Mouse (Mus musculus): ENCODE data around the gene Tgfb2. TPM values are rescaled to one million over a fixed set of nuclear protein-coding genes. Genes with fewer than 3 reads are reported as not detected.
A peak's percentile ranks its signal among the peaks of the same experiment; 100 is the strongest.

The Tgfb2 gene
- polyA plus RNA-seq (2017; shearing (Covaris generic)) = under 1 TPM in 2 of 3 experiments, not detected in 1; 0.06 to 0.21 TPM

DNA sequence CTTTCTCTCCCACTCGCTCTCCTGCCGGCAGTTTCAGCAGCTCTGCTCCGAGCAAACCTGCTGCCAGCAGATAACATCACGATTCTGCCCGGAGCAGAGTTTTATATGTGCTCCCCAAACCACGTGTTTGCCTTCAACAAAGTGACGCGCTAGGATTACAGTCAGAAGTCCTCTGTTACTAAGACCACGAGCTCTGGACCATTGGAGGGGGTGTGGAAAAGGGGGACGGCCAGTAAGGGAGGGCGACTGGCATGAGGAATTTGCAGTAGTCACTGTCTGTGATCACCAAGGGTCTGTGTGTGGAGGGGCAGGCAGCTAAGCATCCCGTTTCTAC, at the start of gene Tgfb2:
Tgfb2 (minus strand) TSS at position 75 of the 334 bp plus-strand sequence.
- ATAC-seq = no peak

DNA sequence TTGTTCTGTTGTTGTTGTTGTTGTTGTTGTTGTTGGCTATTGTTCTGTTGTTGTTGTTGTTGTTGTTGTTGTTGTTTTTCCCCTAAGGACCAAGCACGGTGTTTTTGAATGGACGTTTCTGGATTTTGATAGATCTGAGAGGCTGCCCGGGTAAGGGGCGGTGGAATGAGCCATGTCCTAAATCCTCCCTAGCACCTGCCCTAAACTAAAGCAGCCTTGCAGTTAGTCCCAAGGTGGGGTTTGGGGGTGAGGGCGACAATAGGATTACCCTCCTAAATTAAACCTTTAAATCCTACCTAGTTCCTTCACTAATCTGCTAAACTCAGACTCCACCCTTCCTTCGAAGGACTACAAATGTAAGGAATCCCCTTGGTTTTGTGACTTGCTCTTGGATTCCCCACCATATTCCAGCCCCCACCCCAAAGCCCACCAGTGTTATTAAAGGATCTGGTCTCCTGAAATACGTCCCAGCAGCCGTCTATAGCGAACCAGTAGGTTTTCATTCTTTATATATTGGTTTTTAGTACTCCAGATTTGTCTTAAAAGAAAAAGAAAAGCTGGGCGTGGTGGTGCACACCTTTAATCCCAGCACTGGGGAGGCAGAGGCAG, 44.0 kb upstream of the Tgfb2 start:
- peak; percentile 23 for ATAC-seq

DNA sequence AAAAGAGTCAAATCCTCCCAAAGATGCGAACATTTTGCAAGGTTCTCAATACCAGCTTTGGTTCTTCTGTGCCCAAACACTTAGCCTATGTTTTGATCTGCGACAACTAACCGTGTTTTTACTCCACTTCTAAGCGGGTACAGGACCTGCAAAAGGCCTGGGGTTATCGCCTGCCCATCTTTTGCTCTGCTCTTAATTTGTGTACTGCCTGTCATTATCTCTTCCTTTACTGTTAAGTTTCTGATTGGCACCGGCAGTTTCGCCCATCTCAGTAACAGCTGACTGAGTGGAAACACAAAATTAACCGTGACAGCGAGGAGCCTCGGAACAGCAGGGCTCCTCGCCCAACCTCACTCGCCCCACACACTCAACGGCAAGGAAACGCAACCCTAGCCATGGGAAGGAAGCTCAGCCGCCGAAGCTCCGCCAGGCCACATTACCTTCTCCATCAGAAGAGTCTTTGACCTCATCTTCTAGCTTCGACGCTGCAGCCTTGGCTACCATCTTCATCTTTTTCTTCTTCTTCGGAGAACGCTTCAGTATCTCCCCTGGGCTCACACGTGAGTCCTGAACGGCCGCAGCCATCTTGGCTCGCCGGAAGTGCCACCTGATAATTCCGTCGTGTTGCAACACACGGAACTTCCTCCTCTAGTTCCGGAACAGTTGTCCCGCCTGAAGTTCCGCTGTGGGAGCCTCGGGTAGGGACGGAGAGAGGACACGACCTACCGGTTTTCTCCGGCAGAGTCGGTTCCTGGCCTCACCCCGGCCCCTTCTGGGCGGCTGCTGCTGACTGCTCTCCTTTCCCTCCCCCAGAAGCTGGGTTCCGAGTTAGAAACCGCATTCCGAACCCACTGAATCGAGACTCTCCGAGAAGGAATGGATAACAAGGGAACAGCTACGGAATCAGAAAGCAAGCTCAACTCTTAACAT, 43.2 kb upstream of the Tgfb2 start, which contains the start of gene Rrp15:
Rrp15 (minus strand) TSS at position 635 of the 930 bp plus-strand sequence.
- peak; percentile 95 for ATAC-seq

DNA sequence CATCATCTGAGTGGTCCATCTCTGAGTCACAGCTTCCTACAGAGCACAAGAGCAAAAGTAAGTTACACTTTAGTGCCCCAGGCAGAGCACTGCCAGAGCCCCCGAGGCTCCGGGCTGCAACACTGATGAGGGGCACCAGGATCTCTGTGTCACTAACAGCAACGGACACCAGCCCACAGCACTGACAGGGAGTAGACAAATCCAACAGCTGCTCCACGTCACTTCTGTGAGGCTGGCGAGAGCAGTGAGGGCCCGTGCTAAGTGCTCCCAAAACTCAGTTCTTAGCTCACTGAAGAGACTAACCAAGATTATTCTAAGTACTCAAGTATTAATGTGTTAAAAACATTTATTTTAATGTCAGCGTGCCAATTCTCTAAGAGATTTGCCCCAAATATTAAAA, 34.0 kb upstream of the Tgfb2 start:
- ATAC-seq = no peak

DNA sequence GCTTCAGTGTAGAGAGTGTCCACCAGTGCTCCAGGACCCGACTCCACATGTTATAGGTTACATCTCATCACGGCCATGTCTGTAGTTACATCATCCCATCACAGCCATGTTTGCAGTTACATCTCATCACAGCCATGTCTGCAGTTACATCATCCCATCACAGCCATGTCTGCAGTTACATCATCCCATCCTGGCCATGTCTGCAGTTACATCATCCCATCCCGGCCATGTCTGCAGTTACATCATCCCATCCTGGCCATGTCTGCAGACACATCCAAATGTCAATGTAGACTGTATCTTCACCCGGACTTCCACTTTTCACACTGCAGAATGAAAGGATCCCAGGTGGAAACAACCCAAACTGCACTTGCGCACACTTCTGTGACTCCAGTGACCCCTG, 29.7 kb upstream of the Tgfb2 start:
- ATAC-seq = no peak

DNA sequence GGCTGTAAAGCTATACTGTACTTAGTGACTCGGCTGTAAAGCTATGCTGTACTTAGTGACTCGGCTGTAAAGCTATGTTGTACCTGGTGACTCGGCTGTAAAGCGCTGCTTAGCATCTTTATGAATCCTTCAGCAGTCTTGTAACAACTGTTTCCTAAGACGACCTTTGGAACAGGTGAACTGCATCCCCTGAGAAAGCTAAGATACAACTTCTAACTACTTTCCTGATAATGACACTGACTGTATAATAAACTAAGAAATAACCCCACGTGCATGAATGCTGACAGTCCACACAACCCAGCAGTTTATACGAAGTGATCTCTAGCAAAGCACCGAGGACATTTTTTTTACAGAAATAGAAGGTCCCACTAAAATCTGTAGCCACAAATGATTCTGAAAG, 27.3 kb upstream of the Tgfb2 start:
- no peak for ATAC-seq

DNA sequence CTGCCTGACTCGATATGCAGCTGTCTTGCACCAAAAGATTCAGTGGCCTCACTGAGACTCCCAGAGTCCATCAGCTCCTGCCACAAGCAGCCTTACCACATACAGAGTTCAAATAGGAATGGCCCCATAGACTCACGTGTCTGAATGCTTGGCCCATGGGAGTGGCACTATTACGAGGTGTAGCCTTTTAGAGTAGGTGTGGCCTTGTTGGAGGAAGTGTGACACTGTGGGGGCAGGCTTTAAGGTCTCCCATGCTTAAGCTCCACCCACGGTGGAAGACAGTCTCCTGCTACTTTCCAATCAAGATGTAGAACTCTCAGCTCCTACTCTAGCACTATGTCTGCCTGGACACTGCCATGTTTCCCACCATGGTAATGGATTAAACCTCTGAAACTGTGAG, 23.0 kb upstream of the Tgfb2 start:
- no peak for ATAC-seq

DNA sequence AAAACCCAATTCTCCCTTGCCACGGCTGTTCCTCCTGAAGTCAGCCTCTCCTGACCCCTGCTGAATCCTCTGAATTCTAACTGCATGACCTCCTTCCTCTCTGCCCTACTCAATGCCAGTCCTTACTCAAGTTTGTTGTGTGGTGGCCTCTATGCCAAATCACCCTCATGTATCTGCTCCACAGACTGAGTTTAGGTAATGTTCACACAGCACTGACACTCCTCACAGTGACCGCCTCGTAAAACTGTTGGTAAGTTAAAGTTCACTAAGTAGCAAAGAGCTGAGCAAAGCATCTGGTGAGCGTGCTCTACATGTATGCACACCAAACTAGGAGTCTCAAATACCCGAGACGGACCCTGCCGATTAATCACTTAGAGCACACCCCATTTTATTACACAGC, 20.3 kb upstream of the Tgfb2 start:
- ATAC-seq = no peak

DNA sequence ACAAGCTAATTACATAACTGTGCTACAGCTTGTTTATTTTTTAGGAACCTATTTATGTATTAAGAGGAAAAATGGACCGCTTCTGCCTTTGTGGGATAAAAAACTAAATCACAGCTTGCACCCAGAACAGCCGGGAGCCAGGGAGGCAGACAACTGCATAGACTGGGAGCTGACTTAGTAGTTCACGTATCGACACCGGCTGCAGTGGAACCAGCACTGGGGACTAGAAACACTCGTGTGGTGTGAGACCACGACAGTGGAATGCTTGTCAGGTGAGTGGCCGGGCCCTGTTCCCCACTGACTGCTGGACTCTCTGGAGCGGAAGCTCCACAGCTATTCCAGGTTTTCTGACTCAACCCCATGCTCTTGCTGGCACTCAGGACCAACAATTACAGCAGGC, 16.5 kb upstream of the Tgfb2 start:
- ATAC-seq = no peak

DNA sequence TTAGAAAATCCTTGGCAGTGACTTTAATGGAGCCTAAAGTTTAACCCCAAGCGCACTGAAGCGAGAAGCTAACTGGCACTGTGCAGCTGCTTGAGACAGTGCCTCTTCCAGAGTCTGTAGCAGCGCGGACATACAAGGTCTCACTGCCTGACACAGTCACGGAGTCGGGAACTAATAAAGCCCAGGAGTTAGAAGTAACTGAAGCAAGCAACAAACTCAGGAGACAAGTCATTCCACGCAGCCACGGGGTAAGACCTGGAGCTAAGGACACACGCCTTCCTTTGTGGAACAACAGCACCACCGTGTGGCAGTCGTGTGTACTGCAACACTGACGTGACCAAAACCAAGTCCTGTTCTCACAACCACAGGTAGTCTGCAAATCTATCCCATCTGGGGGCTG, 16.1 kb upstream of the Tgfb2 start:
- peak; percentile 86 for ATAC-seq

DNA sequence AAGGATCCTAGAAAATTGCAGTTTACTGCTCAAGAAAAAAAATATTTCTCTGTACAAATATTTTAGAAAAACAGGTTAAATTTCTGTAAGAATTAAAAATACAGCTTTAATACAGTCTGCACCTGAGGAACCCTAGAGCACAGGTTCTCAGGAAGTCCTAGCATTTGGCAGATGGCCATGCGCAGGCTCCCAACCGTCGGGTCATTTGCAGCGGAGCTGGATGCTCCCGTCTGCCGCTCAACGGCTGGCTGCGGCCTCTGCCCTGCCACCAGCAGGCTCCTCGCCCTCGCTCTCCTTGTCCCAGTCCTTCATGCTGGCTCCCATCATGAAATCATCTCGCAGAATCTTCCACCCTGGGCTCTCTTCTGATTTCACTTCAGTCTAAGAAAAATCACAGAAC, 15.4 kb upstream of the Tgfb2 start:
- no peak for ATAC-seq

DNA sequence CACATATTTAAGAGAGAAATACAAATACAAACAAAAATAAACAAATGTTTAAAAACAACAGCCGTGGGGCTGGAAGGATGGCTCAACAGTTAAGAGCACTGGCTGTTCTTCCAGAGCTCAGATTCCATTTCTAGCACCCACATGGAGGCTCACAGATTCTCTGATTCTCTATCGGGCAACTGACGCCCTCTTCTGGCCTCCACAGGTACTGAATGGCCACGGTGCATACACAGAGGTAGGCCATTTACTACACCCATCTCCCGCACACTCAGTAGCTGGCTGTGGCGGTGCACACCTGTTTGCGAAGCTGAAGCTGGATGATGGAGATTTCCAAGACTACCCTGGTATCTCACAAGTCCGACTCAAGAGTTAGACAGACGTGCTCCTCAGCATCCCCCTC, 13.9 kb upstream of the Tgfb2 start:
- no peak for ATAC-seq

DNA sequence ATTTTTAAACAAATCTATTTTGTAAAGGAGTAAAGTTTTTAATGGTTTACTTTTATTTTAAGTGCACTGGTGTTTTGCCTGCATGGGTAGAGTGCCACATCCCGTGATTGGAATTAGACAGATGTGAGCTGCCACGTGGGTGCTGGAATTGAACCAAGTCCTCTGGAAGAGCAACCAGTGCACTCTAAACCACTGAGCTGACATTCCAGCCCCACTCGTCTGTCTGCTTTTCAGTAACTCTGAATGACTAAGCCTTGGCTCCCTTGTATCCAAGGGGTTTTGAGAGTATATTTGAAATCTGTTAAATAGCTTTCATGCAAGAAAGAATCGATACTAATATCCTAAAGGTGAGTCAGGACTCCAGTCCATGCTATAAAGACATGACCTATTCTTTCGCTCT, 13.1 kb upstream of the Tgfb2 start:
- ATAC-seq = no peak

DNA sequence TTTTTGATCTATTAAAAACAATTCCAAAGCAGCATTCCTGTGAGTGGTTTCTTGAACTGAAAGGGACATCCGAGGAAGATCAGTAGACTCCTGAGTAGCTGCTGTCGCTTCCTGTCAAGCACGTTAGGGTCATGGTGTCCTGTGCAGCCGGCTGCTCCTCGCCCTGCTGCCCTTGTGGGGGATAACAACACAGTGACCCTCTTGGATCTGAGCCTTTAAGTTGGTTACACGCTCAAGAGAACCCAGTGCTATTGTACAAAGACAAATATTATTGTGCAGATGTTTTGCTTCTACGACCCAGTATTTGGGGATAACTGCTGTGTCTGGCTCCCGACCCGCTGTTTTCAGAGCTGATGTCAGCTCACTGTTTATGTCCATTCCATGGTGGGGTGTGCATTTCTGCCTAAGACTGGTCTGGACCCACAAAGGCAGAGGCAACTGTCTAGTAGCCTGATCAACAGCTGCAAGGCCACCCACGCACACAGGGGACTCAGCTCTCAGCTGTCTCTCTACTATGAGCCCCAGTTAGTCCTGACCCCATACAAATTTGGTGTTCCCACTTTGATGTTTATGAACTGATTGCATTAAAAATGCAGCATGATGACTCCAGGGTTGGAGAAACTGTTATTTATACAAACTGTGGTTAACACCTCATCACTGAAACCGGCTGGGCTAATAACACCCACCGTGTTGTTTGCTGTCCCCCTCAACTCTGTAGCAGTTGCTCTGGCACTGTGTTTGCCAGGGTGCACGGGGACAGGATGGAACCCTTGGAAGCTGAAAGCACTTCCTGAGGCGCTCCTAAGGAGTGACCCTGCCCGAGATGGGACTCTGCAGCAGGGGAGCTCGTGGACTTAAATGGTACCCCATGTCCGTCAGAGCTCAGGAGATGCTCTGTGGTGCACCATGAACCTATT, 9.4 kb upstream of the Tgfb2 start:
- no peak for ATAC-seq

DNA sequence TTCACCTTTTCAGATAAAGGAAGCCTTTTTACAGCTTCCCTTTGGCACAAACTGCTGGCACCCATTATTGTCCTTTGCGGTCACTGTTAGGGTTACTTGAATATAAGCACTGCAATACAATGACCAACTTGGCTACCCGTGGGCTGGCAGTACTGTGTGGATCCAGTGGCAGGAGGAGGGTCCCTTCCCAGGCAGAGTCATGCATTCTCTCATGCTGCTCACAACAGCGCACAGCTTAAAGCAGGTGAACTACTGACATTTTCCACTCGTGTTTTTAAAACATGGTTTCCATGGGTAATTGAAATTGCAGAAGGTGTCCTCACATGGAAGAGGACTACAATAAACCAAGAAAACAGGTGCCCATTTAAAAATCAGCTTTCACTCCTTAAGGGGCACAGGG, 8.4 kb upstream of the Tgfb2 start:
- ATAC-seq = no peak

DNA sequence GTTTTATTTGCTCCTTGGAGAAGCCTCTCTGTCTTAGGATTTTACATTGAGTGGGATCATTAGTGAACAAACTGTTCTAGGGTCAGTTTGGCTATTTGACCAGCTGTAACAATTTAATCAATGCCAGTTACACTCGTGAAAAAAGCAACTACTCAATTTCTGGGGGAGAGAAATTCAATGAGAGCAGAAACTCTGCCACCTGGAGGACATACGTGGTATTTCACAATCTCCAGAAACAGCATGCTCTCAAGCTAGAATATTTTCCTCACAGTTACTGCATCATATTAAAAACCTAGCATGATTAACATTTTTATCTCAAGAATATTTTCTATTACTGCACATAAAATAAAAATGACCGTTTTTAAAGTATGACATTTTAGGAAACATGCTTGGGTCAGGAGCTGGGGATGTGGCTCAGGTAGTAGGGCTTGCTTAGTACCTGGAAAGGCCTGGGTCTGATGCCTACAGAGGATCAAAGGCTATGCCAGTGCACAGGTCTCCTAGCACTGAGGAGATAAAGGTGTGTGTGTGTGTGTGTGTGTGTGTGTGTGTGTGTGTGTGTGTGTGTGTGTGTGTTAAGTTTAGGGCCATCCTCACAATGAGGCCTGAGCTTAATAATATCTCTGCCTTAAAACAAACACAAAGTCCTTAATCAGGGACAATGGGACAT, 7.1 kb upstream of the Tgfb2 start:
- ATAC-seq = no peak

DNA sequence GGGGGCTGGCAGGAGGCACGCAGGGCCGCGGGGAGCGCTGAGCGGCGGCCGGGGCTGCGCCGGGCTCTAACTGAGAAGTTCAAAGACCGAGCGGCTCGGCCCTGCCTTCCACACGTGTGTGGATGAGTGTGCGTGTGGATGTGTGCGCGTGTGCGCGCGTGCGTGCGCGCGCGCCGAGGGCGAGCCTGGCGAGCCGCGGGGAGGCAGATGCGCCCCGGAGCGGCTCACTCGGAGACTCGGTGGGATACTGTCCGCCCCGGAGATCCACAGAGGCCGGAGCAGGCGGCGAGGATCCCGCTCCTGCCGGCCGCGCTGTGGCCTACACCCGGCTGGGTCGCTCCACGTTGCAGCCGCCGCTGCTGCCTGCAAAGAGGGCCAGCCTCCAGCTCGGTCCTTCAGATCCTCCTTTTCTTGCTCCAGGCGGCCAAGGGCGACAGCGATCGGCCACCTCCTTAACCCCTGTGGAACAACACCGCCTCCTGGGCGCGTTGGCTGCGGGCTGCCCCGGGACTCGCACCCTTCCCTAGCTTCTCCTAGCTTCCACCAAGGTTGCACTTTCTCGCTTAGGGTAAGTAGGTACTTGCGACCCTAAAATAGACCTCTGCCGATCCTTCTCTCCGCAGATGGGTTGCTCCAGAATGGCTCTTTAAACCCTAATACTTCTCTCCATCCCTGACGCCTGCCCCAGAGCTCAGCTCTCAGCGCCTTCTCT, 430 bp downstream of the Tgfb2 start:
- no peak for ATAC-seq

DNA sequence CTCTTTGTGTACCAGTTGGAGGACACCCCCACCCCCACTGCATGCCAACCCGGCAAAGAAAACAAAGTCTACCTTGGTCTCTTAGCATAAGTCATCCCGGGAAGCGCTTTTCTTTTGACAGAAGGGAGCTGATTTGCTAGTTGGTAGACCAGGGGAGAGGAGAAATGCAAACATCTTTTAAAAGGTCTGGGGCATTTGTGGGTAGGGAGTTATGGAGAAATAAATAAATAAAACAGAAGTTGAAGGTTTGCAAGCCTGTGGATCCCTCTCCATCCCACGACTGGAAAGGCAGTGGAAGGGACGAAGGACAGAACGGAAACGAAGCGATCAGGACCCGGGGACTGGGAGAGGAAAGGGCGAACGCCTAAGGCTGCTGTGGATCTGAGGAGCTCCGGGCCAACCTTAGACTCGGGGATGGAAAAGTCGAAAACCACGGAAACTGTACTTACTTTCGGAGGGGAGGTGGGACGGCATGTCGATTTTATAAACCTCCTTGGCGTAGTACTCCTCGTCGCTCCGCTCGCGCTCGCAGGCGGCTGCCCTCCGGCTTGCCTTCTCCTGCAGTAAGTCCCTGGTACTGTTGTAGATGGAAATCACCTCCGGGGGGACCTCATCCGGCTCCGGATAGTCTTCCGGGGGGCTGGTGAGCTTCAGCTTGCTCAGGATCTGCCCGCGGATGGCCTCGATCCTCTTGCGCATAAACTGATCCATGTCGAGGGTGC, 1.6 kb downstream of the Tgfb2 start:
- ATAC-seq = no peak

DNA sequence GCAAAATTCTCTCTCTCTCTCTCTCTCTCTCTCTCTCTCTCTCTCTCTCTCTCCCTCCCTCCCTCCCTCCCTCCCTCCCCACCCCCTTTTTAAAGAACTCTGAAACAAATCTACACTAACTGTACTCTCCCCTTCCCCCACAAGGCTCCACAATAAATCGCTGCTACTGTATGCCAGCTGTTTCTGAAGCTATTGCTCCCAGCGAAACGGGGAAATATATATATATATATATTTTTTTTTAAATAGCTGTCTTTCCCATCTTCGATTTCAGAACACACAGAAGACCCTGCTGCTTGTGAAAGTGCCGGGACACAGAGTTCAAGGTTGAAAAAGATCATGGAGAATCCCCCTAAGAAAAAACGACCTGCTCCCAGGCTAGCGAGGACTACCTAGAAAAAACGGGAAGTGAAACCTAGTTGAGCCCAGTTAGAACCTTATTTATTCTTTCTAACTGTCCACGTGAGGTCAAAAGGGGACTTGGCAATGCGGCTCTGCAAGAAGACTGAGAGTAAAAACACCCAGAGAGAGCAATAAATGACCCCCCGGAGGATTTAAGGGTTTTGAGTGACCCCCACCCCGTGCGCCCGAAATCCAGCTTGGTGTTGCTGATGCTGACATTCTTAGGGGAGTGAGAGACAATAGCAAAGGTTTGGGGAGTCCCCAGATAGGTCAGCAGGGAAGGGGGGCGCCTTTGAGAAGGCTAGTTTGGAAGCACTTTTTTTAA, 2.4 kb downstream of the Tgfb2 start:
- no peak for ATAC-seq
